8 mouse cellular contexts compared by ENCODE assay signal in the genomic region with DNA sequence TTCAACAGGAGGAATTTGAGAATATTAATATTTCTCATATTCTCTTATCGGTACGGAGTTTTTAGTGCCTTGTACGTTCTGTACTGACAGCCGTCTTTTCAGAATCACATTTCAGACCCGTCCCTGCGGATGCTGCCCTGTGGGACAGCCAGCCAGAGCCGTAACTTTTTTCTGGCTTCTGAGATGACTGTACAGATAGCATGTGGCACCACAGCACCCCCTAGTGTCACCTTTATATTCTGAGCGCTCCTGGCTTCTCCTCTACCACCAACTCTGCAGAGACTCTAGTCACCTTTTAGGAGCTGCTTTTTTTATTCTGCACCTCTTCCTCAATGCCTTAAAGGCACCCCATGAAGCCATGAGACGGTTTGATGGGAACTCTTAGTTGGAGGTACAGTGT. TPM values are rescaled to one million over a fixed set of nuclear protein-coding genes. Genes with fewer than 3 reads are reported as not detected.
A peak's percentile ranks its signal among the peaks of the same experiment; 100 is the strongest.
DNase-seq lines count a peak whose midpoint lies in the region; ATAC-seq lines count a peak whose summit lies in the region.

No protein-coding gene starts in this region.

- DNase-seq in NIH3T3 (ENCODE audit: low read depth): peak; percentile 87
- DNase-seq in heart, postnatal 10 days: peak; percentile 85 to 87
- DNase-seq in kidney, postnatal 36 days: peak; percentile 87 to 89
- peak; percentile 86 for DNase-seq in lung, postnatal 14 days
- peak; percentile 39 for DNase-seq in retina, adult 2 months (ENCODE audit: low read depth, low spot score)
- DNase-seq in urinary bladder, postnatal 25 days (ENCODE audit: low spot score): peak; percentile 65

- peak overlapping the region; percentile 9 for H3K4me2 ChIP-seq in forebrain, embryonic 12.5 days

- peaks cover 56% of the 10 kb centered on the region for H3K36me3 ChIP-seq in forebrain, embryonic 12.5 days (replicated peaks)

- H3K27me3 ChIP-seq in forebrain, embryonic 12.5 days: no peaks in the 10 kb centered on the region

- H3K4me3 ChIP-seq in forebrain, embryonic 12.5 days (replicated peaks): no peak overlapping the region

- H3K4me1 ChIP-seq in forebrain, embryonic 12.5 days: peaks cover 21% of the 10 kb centered on the region

- H3K9me3 ChIP-seq in forebrain, embryonic 12.5 days: no peaks in the 10 kb centered on the region

- ATAC-seq in cerebellum, adult (ENCODE audit: insufficient number of reproducible peaks, low FRiP score, low TSS enrichment): peak; percentile 71; the same call in 1 of the 2 replicates
- ATAC-seq in forebrain, embryonic 12.5 days (ENCODE audit: low FRiP score): peak; percentile 59

- no peak overlapping the region for H3K9ac ChIP-seq in forebrain, embryonic 12.5 days

- no peak overlapping the region for H3K27ac ChIP-seq in forebrain, embryonic 12.5 days

- whole genome bisulfite sequencing in forebrain, embryonic 12.5 days: 17% methylated on average over 9 of the region's 9 CpGs

- intact Hi-C loops in heart, postnatal 10 days (cut with DNase I): loop anchor here (1.0 to 5.0 kb wide), 4 partner anchors 41 to 561 kb away; partner anchors contain the start of gene Gas1

RNA-seq across cellular contexts. Expression of gene BC051665, which starts 47.7 kb away (rescaled TPM):
- polyA plus RNA-seq in forebrain, embryonic 12.5 days (2016; fragmentation: Nextera tagmentation; extraction: Ambion mirVana): not detected in 2 replicates
- not detected for total RNA-seq in heart, postnatal 10 days (2021)
